Mouse (Mus musculus) yolk sac, embryonic 10.5 days (tissue): ENCODE data around the gene Ube2i.

Experiments
- DNase-seq: peaks from one replicate; pipeline ENCODE4 v3.0.0-alpha.2; 2017; ENCODE audit warnings: low spot score

Gene Ube2i

GRCm38 (mm10) chr17:25218967-25219366 lies 55.5 kb downstream of the Ube2i start:
- no peak for DNase-seq

GRCm38 (mm10) chr17:25215431-25215830 lies 59.0 kb downstream of the Ube2i start:
- no peak for DNase-seq
